Mouse (Mus musculus) c-Kit-positive CD71-negative TER-119-negative erythroid progenitor cells, embryonic 14.5 days (primary cell): Measurements from ENCODE around the gene Ndrg2.
"Not testable (repeated sequence)": the region's sequence is repeated elsewhere in the genome, so short reads cannot be mapped to it uniquely, and the experiment has no call there.

Source experiments
- DNase-seq: peaks from one replicate; pipeline ENCODE4 v3.0.0-alpha.2; 2013; ENCODE audit warnings: low read depth

Ndrg2 gene

GRCm38 (mm10) chr14:51913960-51914762 is at the start of gene Ndrg2:
Gene Ndrg2 (minus strand): TSS chr14:51914158.
- DNase-seq, result no peak

DNA sequence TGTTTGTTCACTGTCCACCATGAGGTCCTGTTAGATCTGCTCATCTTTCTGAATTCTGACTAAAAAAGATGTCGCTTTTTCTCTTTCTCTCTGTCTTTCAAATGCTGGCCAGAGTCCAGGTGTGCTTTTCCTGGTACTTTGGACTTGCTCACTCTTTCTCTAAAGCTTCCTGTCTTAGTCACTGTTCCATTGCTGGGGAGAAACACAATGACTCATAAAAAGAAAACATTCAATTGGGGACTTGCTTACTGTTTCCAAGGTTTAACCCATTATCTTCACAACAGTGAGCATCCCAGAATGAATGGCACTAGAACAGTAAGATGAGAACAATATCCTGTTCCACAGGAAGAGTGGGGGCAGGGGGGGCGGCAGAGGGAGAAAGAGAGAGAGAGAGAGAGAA is 46.4 kb upstream of the Ndrg2 start:
- no peak for DNase-seq

- DNase-seq, result no peak
Observed at GRCm38 (mm10) chr14:51943336-51943735, 29.4 kb upstream of the Ndrg2 start.

- DNase-seq, result no peak
Observed at GRCm38 (mm10) chr14:51942236-51942635, 28.3 kb upstream of the Ndrg2 start.

DNA sequence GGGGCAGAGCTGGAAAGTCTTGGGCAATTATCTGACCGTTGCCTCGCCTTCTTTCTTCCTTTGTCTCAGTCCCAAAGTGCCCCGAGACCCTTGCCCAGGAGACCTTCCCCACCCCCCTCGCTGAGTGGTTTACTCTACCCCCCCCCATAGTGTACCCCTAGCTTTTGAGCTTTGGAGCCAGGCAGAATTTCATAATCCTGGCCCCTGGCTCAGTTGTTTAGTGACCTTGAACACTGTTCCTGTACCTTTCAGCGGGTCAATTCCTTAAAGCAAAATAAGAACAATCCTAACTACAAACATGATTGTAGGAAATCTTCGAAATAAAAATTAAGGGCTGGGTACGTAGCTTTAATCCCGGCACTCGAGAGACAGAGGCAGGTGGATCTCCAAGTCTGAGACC is 27.6 kb upstream of the Ndrg2 start:
- no peak for DNase-seq

GRCm38 (mm10) chr14:51940944-51941560 is 27.1 kb upstream of the Ndrg2 start:
- DNase-seq, result no peak

DNA sequence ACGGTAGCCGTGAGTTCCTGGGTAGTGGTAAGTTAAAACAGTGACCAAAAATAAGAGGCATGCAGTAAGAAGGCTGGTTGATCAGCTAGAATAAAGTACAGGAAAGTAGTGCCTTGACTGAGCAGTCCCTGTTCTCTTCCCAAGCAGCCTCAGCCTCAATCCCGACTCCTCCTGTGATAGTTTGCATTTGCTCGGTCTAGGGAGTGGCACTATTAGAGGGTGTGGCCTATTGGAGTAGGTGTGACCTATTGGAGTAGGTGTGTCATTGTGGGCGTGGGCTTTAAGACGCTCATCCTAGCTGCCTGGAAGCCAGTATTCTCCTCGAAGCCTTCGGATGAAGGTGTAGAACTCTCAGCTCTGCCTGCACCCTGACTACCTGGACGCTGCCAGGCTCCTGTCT is 25.0 kb upstream of the Ndrg2 start:
- no peak for DNase-seq

- DNase-seq, result no peak
Observed at GRCm38 (mm10) chr14:51932092-51933020, 18.4 kb upstream of the Ndrg2 start.

DNA sequence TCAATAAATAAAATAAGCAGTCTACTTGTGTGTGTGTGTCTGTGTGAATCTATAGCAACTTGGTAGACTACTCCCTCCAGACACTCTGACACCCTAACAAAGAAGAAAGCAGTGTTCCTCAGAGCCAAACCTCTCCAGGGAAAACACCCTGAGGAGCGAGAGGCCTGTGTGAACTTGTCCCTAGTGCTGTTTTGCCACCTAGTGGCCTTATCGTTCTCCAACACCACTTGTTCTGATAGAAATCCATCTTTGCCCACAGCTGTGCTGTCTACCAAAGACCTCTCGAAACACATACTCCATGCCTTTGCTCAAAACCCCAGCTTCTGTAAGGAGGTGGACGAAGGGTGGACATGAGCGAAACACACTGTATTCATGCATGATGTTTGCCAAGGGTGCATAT is 16.9 kb upstream of the Ndrg2 start:
- DNase-seq, result no peak

DNA sequence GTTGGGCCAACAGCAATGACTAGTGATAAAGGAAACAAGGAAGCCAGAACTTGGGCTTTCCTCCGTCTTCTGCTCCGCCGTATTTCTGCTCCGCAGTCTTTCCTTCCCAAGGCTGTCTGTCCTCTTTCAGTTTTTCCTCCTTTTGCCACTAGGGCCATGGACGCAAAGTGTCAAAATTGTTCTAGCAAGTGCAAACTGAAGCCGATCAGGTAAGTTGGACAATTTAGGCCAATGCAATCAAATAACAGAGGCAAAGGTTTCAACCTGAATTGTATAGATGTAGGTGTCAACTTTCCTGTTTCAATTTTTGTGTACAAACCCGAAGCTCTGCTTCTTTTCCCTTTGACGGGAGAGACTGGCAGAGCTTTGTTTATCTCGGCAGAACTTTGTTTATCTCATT is 16.0 kb upstream of the Ndrg2 start:
- no peak for DNase-seq

DNA sequence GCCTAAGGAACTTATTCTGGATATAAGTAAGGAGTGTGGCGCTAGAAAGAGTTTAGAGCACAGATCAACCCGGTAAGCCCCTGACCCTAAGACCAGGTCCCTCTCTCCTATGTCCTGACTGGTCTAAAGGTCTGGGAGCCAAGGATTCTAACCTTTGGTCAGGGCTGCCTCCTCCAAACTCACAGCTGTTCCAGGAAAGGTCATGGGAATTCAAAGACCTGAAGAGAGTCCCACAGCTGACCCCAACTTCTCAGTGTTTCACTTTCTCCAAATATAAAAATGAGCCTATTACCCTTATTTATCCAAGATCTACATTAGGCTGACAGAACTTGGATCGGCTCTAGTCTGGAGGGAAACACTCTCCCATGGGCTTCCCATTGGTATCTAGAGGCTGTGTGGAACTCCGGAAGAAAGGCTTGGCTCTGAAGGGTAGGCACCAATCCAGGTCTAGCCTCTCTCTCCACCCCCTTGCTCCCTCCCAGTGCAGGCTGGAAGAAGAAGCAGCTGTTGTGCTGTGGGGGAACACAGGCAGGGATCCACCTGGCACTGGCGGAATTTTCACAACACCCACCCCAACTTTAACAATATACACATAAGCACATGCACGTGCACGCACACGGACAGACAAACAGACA is 15.5 kb upstream of the Ndrg2 start:
- DNase-seq, result no peak

DNA sequence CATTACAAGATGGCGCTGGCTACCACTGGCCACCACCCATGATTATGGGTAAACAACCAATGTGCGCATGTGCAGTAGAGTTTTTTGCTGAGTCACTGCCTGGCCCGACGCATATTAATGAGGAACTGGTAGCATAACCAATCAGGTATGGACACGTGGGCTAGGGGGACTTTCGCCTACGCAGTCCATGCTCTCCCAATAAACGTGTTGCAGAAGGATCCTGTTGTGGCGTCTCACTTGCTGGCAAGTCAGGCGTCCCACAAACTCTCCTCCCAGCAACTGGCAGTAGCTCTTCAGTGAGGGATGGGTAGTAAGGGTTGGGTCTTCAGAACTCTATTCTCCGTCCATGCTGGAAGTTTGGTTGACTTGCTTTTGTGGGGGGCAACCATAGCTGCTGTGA is 13.0 kb upstream of the Ndrg2 start:
- not testable (repeated sequence) for DNase-seq

GRCm38 (mm10) chr14:51923492-51923891 is 9.5 kb upstream of the Ndrg2 start:
- DNase-seq, result no peak

DNA sequence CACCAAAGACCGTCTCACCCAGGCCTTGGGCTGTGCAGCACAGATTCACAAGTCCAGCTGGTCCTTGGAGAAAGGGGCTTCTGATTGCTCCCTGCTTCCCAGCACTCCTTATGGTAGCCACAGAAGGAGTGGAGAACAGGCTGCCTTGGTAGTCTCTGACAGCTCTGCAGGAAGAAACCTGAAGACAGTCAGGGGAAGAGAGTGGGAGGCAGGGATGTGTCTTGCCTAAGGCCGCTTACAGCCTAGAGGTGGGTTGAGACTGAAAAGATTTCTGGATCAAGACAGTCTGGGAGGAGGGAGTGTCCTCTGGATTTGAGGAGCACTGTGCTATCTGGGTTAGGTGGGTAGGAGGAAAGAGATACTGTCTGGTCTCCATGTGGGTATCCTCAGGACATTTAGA is 9.0 kb upstream of the Ndrg2 start:
- no peak for DNase-seq

DNA sequence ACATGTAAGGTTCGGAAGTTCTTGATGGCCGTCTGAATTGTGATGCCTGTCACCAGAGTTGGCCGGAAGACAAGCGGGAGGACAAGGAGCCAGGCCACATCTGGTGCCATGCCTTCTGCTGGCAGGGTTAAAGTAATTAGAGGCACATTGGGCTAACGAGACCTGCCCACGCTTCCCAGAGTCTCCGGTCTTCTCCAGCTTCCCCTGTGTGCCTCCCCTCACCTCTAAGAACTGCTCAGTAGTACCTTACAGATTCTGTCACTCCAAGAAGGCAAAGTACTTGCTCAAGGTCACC is 8.6 kb upstream of the Ndrg2 start, which contains the start of gene Rnase13:
TSS of gene Rnase13 (minus strand) at position 203 of the 295 bp plus-strand sequence.
- no peak for DNase-seq

DNA sequence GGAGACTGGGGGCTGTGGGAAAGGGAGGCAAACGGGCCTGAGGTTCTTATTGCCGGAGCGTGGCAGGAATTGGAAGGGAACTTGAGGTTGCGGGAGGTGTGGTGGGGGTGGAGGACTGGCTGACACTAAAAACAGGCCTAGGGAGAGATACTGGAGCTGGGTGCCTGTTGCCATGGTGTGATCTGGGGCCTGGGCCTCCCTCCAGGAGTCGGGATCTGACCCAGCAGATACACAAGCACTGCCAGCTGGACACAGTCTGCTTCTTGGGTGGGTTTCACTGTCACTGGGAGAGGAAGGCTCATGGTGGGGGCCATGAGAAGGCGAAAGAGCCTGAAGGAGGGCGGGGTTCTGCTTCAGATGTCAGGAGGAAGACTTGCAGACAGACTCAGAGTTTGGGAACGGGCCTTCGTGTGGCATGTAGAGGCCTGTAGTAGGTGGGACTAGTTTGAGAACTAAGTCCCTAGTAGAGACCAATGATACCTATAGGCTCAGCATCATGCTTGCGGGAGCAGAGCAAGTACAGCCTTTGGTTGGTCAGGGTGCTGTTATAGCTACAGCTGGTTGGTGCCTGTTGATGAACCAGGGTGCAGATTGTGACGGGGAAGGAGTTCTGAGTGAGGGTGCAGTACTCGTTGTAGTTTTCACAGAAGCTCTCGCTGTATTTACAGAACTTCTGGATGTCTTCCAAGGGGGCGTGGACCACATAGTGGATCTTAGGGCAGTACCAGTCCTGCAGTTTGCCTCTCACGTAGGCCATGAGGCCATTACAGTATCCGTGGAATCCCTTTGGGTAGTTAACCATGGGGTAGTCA is 8.0 kb upstream of the Ndrg2 start:
- DNase-seq, result no peak

- DNase-seq, result no peak
Observed at GRCm38 (mm10) chr14:51918966-51919365, 5.0 kb upstream of the Ndrg2 start.

DNA sequence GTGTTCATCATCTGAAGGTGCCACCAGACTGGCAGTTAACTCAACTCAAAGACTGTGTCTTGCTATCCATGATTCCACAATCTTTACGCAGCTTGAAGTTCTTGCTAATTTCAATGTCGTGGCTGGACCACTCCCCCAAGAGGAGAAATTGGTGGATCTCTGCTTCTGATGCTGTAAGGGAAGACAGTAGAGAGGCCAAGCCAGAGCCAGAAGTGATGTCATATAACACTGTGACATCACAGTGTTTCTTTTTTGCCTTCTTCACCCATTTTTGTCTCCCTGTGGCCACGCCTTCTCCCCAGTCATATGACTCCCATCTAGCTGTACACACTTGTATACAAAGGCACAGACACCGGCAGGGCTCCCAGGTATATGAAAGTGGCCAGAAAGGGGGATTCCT is 4.2 kb upstream of the Ndrg2 start, which contains the start of gene Tppp2:
TSS of gene Tppp2 (plus strand) at position 301 of the 400 bp plus-strand sequence.
- DNase-seq, result no peak

DNA sequence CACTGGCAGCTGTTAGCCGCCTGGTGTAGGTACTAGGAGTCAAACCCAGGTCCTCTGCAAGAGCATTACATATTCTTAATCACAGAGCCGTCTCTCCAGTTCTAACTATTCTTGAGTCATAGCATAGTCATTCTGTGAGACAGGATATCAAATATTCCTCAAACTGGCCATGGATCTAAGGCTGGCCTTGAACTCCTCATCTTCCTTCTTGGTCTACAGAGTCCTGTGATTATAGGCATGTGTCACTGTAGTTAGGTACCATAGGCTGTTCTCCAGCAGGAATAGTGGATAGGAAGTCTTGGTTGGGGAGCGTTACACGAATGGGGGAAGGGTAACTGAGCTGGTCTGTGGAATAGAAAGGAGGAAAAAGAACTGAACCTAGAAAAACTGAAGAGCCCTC is 2.6 kb upstream of the Ndrg2 start:
- DNase-seq, result no peak

DNA sequence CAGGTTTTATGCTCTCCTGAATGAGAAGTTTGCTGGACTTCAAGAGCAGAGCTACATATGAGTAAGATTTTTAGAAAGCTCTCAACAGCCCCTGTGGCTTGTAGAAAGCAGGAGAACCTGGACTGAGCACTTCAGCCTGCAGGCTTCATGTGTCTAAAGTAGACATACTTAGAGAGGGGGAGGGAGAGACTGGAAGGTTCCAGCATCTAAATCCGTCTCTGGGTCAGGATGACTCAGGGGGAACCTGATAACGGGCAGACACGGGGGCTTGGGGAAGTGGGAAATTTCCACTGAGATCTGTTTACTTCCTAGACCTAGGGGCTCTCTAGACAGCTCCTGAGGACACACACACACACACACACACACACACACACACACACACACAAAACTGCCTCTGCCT is 1.1 kb upstream of the Ndrg2 start:
- no peak for DNase-seq
